Mouse (Mus musculus): ENCODE measurements around the gene Olfr1112. TPM values are rescaled to one million over a fixed set of nuclear protein-coding genes. Genes with fewer than 3 reads are reported as not detected.

The Olfr1112 gene
- not detected for polyA plus RNA-seq (2012; fragmentation: generic; extraction: Trizol)

DNA sequence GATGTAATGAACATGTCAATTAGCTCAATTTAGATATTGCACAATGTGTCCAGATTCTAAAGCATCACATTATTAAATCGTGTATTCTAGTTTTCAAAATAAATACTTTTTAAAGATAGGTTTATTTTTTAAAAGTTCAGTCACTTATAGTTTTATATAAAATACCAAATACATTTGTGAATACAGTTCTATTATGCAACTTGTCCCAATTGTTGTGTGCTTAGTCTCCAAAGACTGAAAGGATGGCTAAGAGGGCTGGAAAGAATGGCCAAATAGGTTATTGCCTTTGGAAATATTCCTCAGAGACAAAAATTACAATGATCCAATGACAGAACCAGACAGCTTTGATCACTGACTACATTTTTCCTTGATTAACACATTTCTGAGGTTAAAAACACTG is at the start of gene Olfr1112:
Olfr1112 (plus strand) TSS at position 301 of the 400 bp plus-strand sequence.

DNA sequence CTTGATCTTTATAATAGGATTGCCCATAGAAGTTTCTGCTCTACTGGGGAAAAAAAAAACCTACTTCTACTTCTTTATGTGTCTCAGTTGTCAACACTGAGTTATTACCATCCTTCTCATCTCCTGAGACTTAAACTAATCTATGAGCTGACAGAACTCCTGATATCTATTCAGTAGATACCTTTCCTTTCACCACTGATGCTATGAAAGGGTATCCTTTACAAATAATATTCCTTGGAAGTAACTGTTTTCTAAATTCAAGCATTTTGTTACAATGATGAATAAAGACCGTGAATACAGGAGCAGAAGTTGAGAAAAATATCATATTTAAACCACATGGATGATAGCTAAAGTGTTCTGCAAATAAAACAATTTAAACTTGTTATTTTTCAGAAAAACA is 47.4 kb upstream of the Olfr1112 start, which contains the start of gene Olfr1110:
Olfr1110 (minus strand) TSS at position 101 of the 400 bp plus-strand sequence.

DNA sequence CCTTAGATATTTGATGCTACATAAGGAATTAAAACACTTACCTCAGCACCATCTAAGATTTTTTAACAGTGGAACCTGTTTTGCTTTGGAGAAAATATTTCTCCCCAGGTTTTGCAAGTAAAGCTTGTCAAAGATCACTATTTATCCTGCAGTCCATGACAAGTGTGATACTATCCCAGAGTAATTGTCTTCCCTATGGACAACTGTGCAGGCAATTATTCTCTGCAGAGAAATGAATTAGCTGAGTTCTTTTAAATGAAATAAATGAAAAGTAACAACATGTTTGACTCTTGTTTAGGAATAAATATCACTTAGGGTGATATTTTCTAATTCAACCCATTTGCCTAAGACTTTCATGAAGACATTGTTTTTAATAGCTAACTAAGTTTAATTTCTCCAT is 35.1 kb upstream of the Olfr1112 start, which contains the start of gene Olfr1111:
Olfr1111 (minus strand) TSS at position 101 of the 400 bp plus-strand sequence.

DNA sequence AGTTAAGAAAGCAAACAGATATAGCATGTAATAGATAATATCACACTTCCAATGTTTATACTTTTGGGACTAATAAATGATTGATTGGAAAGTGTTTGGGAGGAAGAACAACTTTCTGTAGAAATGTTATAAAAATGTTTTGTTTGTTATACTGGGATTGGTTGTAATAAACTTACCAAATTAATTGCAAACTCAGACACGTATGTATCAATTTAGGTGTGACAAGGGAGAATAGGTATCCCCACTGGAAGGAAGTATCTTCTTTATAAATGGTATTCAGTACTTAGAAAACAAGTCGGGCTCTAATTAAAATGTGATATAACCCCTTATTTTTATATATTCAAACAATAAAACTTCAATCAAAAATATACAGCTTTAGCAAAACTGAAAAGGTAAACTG is 21.1 kb downstream of the Olfr1112 start, which contains the start of gene Olfr1113:
Olfr1113 (plus strand) TSS at position 301 of the 400 bp plus-strand sequence.

Other genes starting within 250 kb of the Olfr1112 start
- not detected for gene Olfr1099, start 227.1 kb upstream of the Olfr1112 start, polyA plus RNA-seq (2012; fragmentation: generic; extraction: Trizol)
- not detected for gene Olfr1100, start 207.8 kb upstream of the Olfr1112 start, polyA plus RNA-seq (2012; fragmentation: generic; extraction: Trizol)
- not detected for gene Olfr1101, start 196.6 kb upstream of the Olfr1112 start, polyA plus RNA-seq (2012; fragmentation: generic; extraction: Trizol)
- gene Olfr1102, start 189.4 kb upstream of the Olfr1112 start, polyA plus RNA-seq (2012; fragmentation: generic; extraction: Trizol) = not detected
- gene Olfr1104, start 160.7 kb upstream of the Olfr1112 start, polyA plus RNA-seq (2012; fragmentation: generic; extraction: Trizol) = not detected
- not detected for gene Olfr1105, start 151.3 kb upstream of the Olfr1112 start, polyA plus RNA-seq (2012; fragmentation: generic; extraction: Trizol)
- not detected for gene Olfr1106, start 135.5 kb upstream of the Olfr1112 start, polyA plus RNA-seq (2012; fragmentation: generic; extraction: Trizol)
- not detected for gene Olfr1107, start 112.0 kb upstream of the Olfr1112 start, polyA plus RNA-seq (2012; fragmentation: generic; extraction: Trizol)
- gene Olfr1109, start 91.8 kb upstream of the Olfr1112 start, polyA plus RNA-seq (2012; fragmentation: generic; extraction: Trizol) = not detected
- gene Olfr259, start 73.2 kb upstream of the Olfr1112 start, polyA plus RNA-seq (2012; fragmentation: generic; extraction: Trizol) = not detected
- gene Olfr1110, start 47.5 kb upstream of the Olfr1112 start, polyA plus RNA-seq (2012; fragmentation: generic; extraction: Trizol) = not detected
- gene Olfr1111, start 35.2 kb upstream of the Olfr1112 start, polyA plus RNA-seq (2012; fragmentation: generic; extraction: Trizol) = not detected
- not detected for gene Olfr1113, start 21.2 kb downstream of the Olfr1112 start, polyA plus RNA-seq (2012; fragmentation: generic; extraction: Trizol)
- not detected for gene Olfr1115, start 60.2 kb downstream of the Olfr1112 start, polyA plus RNA-seq (2012; fragmentation: generic; extraction: Trizol)
- gene Olfr1116, start 79.7 kb downstream of the Olfr1112 start, polyA plus RNA-seq (2012; fragmentation: generic; extraction: Trizol) = not detected
- not detected for gene Olfr1118, start 119.8 kb downstream of the Olfr1112 start, polyA plus RNA-seq (2012; fragmentation: generic; extraction: Trizol)
- gene Olfr1120, start 167.0 kb downstream of the Olfr1112 start, polyA plus RNA-seq (2012; fragmentation: generic; extraction: Trizol) = not detected
- gene Olfr1121, start 182.1 kb downstream of the Olfr1112 start, polyA plus RNA-seq (2012; fragmentation: generic; extraction: Trizol) = not detected
- not detected for gene Olfr1122, start 198.1 kb downstream of the Olfr1112 start, polyA plus RNA-seq (2012; fragmentation: generic; extraction: Trizol)
- not detected for gene Olfr1123, start 228.8 kb downstream of the Olfr1112 start, polyA plus RNA-seq (2012; fragmentation: generic; extraction: Trizol)
- not detected for gene Olfr1124, start 242.5 kb downstream of the Olfr1112 start, polyA plus RNA-seq (2012; fragmentation: generic; extraction: Trizol)

All from C3H10T1/2 (cell line).